ENCODE assay signal across 8 mouse cellular contexts in genomic region chrX:106485101-106485651, GRCm38 (mm10). TPM values are rescaled to one million over a fixed set of nuclear protein-coding genes. Genes with fewer than 3 reads are reported as not detected.
DNase-seq lines count a peak whose midpoint lies in the region; ATAC-seq and TF ChIP-seq lines count a peak whose summit lies in the region.

Gene Fndc3c1, minus strand, starts transcription at chrX:106485401.

- intact Hi-C loops in gastrocnemius, adult 2 months (cut with DNase I): no loop called here
- intact Hi-C loops in left cerebral cortex, postnatal 36 days (cut with DNase I): no loop called here

- WGBS in heart, embryonic 14.5 days: 12% methylated on average over 39 of the region's 39 CpGs
- WGBS in limb, embryonic 12.5 days: 16% methylated on average over 25 of the region's 39 CpGs
- WGBS in neural tube, embryonic 12.5 days: 21% methylated on average over 36 of the region's 39 CpGs

- H3K27ac ChIP-seq in gastrocnemius, adult 2 months: no peak within 1 kb of the TSS
- H3K27ac ChIP-seq in brown adipose tissue, adult 24 weeks (replicated peaks; ENCODE audit: low read depth, low read length): no peak within 1 kb of the TSS
- H3K27ac ChIP-seq in heart, embryonic 14.5 days (replicated peaks in 1 of 2; ENCODE audit: control insufficient read depth in 1 of 2, insufficient read depth in 1 of 2, low read depth in 2 of 2, low read length in 2 of 2): no peak within 1 kb of the TSS
- 0 out of 2 replicates have a peak within 1 kb of the TSS, but pooled peaks have one; percentile 41 for H3K27ac ChIP-seq in limb, embryonic 12.5 days
- H3K27ac ChIP-seq in neural tube, embryonic 12.5 days: no peak within 1 kb of the TSS

- peak; percentile 73 for ATAC-seq in heart, embryonic 14.5 days (ENCODE audit: insufficient number of reproducible peaks, insufficient read depth, low FRiP score, low read depth)
- peak; percentile 94 for ATAC-seq in limb, embryonic 12.5 days (ENCODE audit: insufficient number of reproducible peaks, insufficient read depth, low FRiP score, low TSS enrichment, low read depth)
- ATAC-seq in neural tube, embryonic 12.5 days (ENCODE audit: low FRiP score, low read depth): peak; percentile 94

- no peak for TF ChIP-seq CTCF in gastrocnemius, adult 2 months (IDR thresholded peaks at IDR 0.05)

- H3K27me3 ChIP-seq in heart, embryonic 14.5 days (ENCODE audit: control insufficient read depth, insufficient read depth, low read length): peaks cover 4% of the 10 kb centered on the region; the same call in 1 of the 2 replicates
- peaks cover 28% of the 10 kb centered on the region for H3K27me3 ChIP-seq in limb, embryonic 12.5 days
- no peaks in the 10 kb centered on the region; the same call in 1 of the 2 replicates for H3K27me3 ChIP-seq in neural tube, embryonic 12.5 days (replicated peaks)

- peak within 1 kb of the TSS; percentile 28; the same call in 1 of the 2 replicates for H3K9ac ChIP-seq in heart, embryonic 14.5 days (ENCODE audit: low read length)
- H3K9ac ChIP-seq in limb, embryonic 12.5 days (replicated peaks): peak within 1 kb of the TSS; percentile 60
- peak within 1 kb of the TSS; percentile 21; the same call in 1 of the 2 replicates for H3K9ac ChIP-seq in neural tube, embryonic 12.5 days

- no peaks in the 10 kb centered on the region for H3K9me3 ChIP-seq in heart, embryonic 14.5 days (ENCODE audit: control insufficient read depth, low read length)
- H3K9me3 ChIP-seq in limb, embryonic 12.5 days: no peaks in the 10 kb centered on the region
- H3K9me3 ChIP-seq in neural tube, embryonic 12.5 days: no peaks in the 10 kb centered on the region

- peak within 1 kb of the TSS; percentile 66 for H3K4me3 ChIP-seq in gastrocnemius, adult 2 months
- peak within 1 kb of the TSS; percentile 33 for H3K4me3 ChIP-seq in brown adipose tissue, adult 24 weeks (ENCODE audit: insufficient read depth, low read depth, low read length)
- H3K4me3 ChIP-seq in heart, embryonic 14.5 days (ENCODE audit: control insufficient read depth in 1 of 2, insufficient read depth in 1 of 2, low read depth in 1 of 2, low read length in 2 of 2): peak within 1 kb of the TSS; percentile 45 to 48
- peak within 1 kb of the TSS; percentile 48 for H3K4me3 ChIP-seq in limb, embryonic 12.5 days (replicated peaks)
- peak within 1 kb of the TSS; percentile 43 for H3K4me3 ChIP-seq in neural tube, embryonic 12.5 days

- H3K4me2 ChIP-seq in heart, embryonic 14.5 days (ENCODE audit: low read length): peak within 1 kb of the TSS; percentile 81
- peak within 1 kb of the TSS; percentile 64 for H3K4me2 ChIP-seq in limb, embryonic 12.5 days
- H3K4me2 ChIP-seq in neural tube, embryonic 12.5 days (replicated peaks): peak within 1 kb of the TSS; percentile 66

- no peaks in the 10 kb centered on the region for H3K4me1 ChIP-seq in brown adipose tissue, adult 24 weeks (ENCODE audit: control insufficient read depth, insufficient read depth, insufficient read length, low read length)
- H3K4me1 ChIP-seq in heart, embryonic 14.5 days (ENCODE audit: control insufficient read depth in 2 of 2, insufficient read depth in 2 of 2, low read length in 2 of 2): no peaks in the 10 kb centered on the region
- H3K4me1 ChIP-seq in limb, embryonic 12.5 days (replicated peaks): no peaks in the 10 kb centered on the region
- H3K4me1 ChIP-seq in neural tube, embryonic 12.5 days: no peaks in the 10 kb centered on the region

- peak; percentile 23 for DNase-seq in gastrocnemius, adult 2 months
- no peak for DNase-seq in gastrocnemius, adult 18-20 months (ENCODE audit: low spot score)
- no peak for DNase-seq in left cerebral cortex, postnatal 36 days (ENCODE audit: low spot score in 2 of 2)
- no peak for DNase-seq in layer of hippocampus, postnatal 25 days (ENCODE audit: extremely low spot score in 1 of 2, low spot score in 1 of 2)

- no peaks in the 10 kb centered on the region for H3K36me3 ChIP-seq in heart, embryonic 14.5 days (ENCODE audit: control insufficient read depth, insufficient read depth, low read length)
- no peaks in the 10 kb centered on the region for H3K36me3 ChIP-seq in limb, embryonic 12.5 days
- no peaks in the 10 kb centered on the region for H3K36me3 ChIP-seq in neural tube, embryonic 12.5 days

RNA-seq across cellular contexts. Expression of gene Fndc3c1, which starts in this region (rescaled TPM):
- total RNA-seq in gastrocnemius, adult 2 months (2021): under 1 TPM; 0.69 to 0.86 TPM
- under 1 TPM; 0.11 to 0.24 TPM for total RNA-seq in gastrocnemius, adult 18-20 months (2021)
- polyA plus RNA-seq in brown adipose tissue, adult 24 weeks (2012; ENCODE audit: insufficient read depth, insufficient read length, missing spikeins): not detected in 2 replicates
- 1.1 and 1.6 TPM in 2 replicates for polyA plus RNA-seq in heart, embryonic 14.5 days (2014; fragmentation: Nextera tagmentation; extraction: Ambion mirVana)
- polyA plus RNA-seq in limb, embryonic 12.5 days (2016; fragmentation: Nextera tagmentation; extraction: Ambion mirVana): 32.8 and 38.7 TPM in 2 replicates
- polyA plus RNA-seq in neural tube, embryonic 12.5 days (2016; fragmentation: Nextera tagmentation; extraction: Ambion mirVana): 12.0 and 13.4 TPM in 2 replicates
- not detected for total RNA-seq in left cerebral cortex, postnatal 36 days (2021)
- not detected for total RNA-seq in layer of hippocampus, postnatal 25 days (2021)

Comparison
In these comparisons a context has a peak if more than half of its experiments do, and no peak if none do; other contexts are left out.
1. Peak in DNase-seq and H3K4me3 ChIP-seq in gastrocnemius, adult 2 months; RNA of the gene not detected or under 1 TPM.